Mouse (Mus musculus) ES-E14 (cell line): ENCODE measurements at regions not wholly inside any gene's neighbourhood (a gene's known extent, or its start where the extent isn't known, plus 50 kb on each side); places are given as distances from the start of the nearest gene placed in this dataset.

Experiments used
- DNase-seq: peaks from one replicate; pipeline ENCODE4 v3.0.0-alpha.2; 2013; ENCODE audit warnings: low read depth, low spot score
- H3K27ac ChIP-seq: 2 replicates; pipeline ENCODE4 v1.5.1; 2012; ENCODE audit warnings: low read depth, mild to moderate bottlenecking, low read length, moderate library complexity, mixed read lengths; ENCODE audit not compliant: poor library complexity, insufficient read depth, severe bottlenecking
- H3K36me3 ChIP-seq: 2 replicates; pipeline ENCODE4 v1.6.1; 2012; ENCODE audit warnings: mild to moderate bottlenecking, low read length, moderate library complexity, mixed read lengths; ENCODE audit not compliant: control insufficient read depth, poor library complexity, insufficient read depth, severe bottlenecking
- H3K4me1 ChIP-seq, 2 experiments: fragments of 150-350 bp in 1 of 2; sonication (generic) in 1 of 2; 2 replicates each; pipeline ENCODE4 v1.6.1; 2012; ENCODE audit warnings: low read length in 2 of 2, mild to moderate bottlenecking in 1 of 2, mixed read lengths in 1 of 2; ENCODE audit not compliant: control insufficient read depth in 2 of 2, insufficient read depth in 2 of 2, poor library complexity in 1 of 2
- H3K4me3 ChIP-seq, 2 experiments: fragments of 150-350 bp in 1 of 2; sonication (generic) in 1 of 2; 2 replicates each; pipeline ENCODE4 v1.5.1; 2012; ENCODE audit warnings: low read length in 2 of 2, low read depth in 1 of 2, mild to moderate bottlenecking in 1 of 2, mixed read lengths in 1 of 2; ENCODE audit not compliant: insufficient read depth in 1 of 2, poor library complexity in 1 of 2, severe bottlenecking in 1 of 2
- H3K9ac ChIP-seq: 2 replicates; pipeline ENCODE4 v1.6.1; 2012; ENCODE audit warnings: low read depth, mild to moderate bottlenecking, low read length, mixed read lengths; ENCODE audit not compliant: poor library complexity, insufficient read depth, severe bottlenecking
- H3K9me3 ChIP-seq: fragments of 150-350 bp; sonication (generic); 2 replicates; pipeline ENCODE4 v1.6.1; 2012; ENCODE audit warnings: low read depth, mild to moderate bottlenecking, low read length; ENCODE audit not compliant: control insufficient read depth, insufficient read depth
- CHD2 ChIP-seq: IDR thresholded peaks from 2 replicates; pipeline ENCODE4 v1.6.1; 2014; ENCODE audit warnings: mild to moderate bottlenecking, low read depth, low read length, inconsistent platforms
- HCFC1 ChIP-seq: IDR thresholded peaks from 2 replicates; pipeline ENCODE4 v1.6.1; 2012; ENCODE audit warnings: low read length, inconsistent platforms, borderline replicate concordance; ENCODE audit not compliant: insufficient read depth
- MAFK ChIP-seq: IDR thresholded peaks from 2 replicates; pipeline ENCODE4 v1.6.1; 2014; ENCODE audit warnings: mild to moderate bottlenecking, low read depth, low read length, inconsistent platforms; ENCODE audit not compliant: insufficient read depth
- ZC3H11A ChIP-seq: IDR thresholded peaks from 2 replicates; pipeline ENCODE4 v1.6.1; 2012; ENCODE audit warnings: low read depth, mild to moderate bottlenecking, inconsistent platforms, low read length, borderline replicate concordance
- ZNF384 ChIP-seq: IDR thresholded peaks from 2 replicates; pipeline ENCODE4 v1.6.1; 2012; ENCODE audit warnings: low read depth, low read length, inconsistent platforms
- in situ Hi-C, 2 experiments: fragments of 600-800 bp; cut with MboI; formaldehyde crosslinking; loops; one replicate each; pipeline ENCODE4 v1.15.1; 2025; ENCODE audit warnings: low sequenced_read_pairs in 2 of 2, inconsistent platforms in 1 of 2; ENCODE audit not compliant: unreplicated experiment in 2 of 2

DNA sequence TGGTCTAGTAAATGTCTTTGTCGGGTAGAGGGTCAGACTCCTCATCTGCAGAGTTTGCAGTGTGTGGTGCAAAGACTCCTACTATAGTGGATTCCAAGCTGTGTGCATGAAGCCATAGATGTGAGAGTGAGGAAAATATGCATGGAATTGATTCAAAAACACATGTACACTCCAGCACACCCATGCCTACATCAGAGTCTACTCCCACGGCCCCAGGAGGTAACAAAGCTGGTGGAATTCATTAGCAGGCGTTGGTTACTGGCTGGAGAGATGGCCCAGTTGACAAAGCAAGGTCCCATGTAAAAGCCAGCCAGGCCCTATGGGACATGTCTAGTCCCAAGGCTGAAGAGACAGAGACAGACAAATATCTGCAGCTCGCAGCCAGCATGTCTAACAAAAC, 132.6 kb upstream of the 1700016C15Rik start:
- in situ Hi-C loops = no loop called here
- TF ChIP-seq ZNF384 (no peak), MAFK (no peak), ZC3H11A (no peak), HCFC1 (no peak), CHD2 (no peak)

DNA sequence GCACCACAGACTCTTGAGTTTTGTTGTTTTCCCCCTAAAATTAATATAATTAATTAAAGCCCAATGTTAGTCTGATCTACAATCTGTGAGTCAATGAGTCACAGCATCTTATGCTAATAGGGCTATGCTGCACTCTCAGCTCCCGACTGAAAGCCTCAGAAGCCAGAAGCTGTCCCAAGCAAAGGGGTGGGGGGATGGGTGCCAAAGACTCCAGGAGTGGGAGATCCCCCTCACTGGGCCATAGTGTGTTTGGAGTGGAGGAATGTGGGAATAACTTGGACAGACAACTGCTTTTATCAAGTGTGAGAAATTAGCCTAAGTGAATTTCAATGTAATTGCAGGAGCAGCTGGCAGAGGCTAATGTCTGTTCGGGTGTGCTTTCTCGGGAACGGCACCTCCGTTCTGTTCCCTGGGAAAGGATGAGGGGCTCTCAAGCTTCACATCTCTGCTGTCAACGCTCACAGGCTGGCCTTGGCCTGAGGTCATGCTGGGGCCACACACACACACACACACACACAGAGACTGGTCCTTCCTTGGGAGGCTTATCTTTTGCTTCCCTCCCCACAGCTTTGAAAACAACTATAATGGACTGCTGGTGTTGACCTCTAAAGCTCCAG, 124.2 kb upstream of the 1700016C15Rik start:
- in situ Hi-C loops = no loop called here
- no peaks in the 10 kb centered on the region for H3K36me3 ChIP-seq
- DNase-seq = no peak
- H3K9ac ChIP-seq = no peak overlapping the region
- H3K9me3 ChIP-seq = no peaks in the 10 kb centered on the region
- no peak for TF ChIP-seq HCFC1
- no peak for TF ChIP-seq MAFK
- TF ChIP-seq CHD2 = no peak
- no peak for TF ChIP-seq ZNF384
- no peak for TF ChIP-seq ZC3H11A
- H3K4me3 ChIP-seq = no peak overlapping the region
- 0 out of 4 replicates have a peak, but pooled peaks cover 0 to 2% of the 10 kb centered on the region in 2 experiments for H3K4me1 ChIP-seq
- H3K27ac ChIP-seq = no peak overlapping the region

More for the DNA sequence above, 132.6 kb upstream of the 1700016C15Rik start:
- no peak for DNase-seq
- no peak overlapping the region for H3K4me3 ChIP-seq
- no peaks in the 10 kb centered on the region for H3K4me1 ChIP-seq
- no peak overlapping the region for H3K9ac ChIP-seq
- no peaks in the 10 kb centered on the region for H3K9me3 ChIP-seq
- no peak overlapping the region for H3K27ac ChIP-seq
- no peaks in the 10 kb centered on the region for H3K36me3 ChIP-seq

DNA sequence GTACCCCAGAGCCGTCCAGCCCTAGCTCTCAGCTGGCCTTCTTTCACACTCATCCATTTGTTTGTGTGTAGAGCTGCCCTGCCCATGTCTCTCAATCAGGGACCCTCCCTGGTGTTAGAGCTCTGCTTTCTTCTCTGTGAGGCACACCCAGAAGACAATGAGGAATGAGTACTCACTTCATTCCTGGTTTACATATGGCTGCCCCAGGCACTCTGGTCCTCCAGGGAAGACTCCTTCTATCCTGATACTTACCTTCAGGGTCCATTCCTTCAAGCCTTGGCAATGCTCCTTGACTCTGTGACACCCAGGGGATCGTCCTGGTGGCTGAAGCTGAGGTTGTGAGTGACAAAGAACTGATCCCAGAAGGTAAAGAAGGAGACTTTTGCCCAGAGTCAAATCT, 122.0 kb upstream of the 1700016C15Rik start:
- Histone ChIP-seq H3K9ac (no peak overlapping the region), H3K4me3 (no peak overlapping the region), H3K4me1 (0 out of 4 replicates have a peak, but pooled peaks cover 0 to 2% of the 10 kb centered on the region in 2 experiments), H3K27ac (no peak overlapping the region), H3K9me3 (no peaks in the 10 kb centered on the region), H3K36me3 (no peaks in the 10 kb centered on the region)
- in situ Hi-C loops = no loop called here
- no peak for DNase-seq
- TF ChIP-seq ZC3H11A (no peak), HCFC1 (no peak), CHD2 (no peak), MAFK (no peak), ZNF384 (no peak)

DNA sequence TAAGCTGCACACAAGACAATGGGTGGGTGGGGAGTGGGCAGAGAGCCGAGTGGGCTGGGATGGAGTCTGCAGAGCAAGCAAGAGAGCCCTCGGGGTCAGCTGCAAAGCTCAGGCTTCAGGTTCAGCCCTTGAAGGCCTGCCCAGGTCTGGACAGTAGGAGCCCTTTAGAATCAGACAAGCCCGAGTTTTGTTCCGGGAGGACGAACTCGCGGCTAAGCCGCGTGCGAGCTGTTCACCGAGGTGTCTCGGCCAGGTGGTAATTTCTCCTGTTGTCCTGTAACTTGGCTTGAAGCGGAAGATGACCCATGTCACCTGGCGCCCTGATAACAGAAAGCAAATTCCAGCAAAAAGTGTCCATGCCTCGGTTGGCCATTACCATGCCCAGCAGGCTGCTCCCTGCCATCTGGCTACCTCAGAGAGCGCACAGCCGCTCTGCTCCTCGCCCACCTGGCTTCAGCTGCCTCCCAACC, 121.0 kb upstream of the 1700016C15Rik start:
- TF ChIP-seq HCFC1 (no peak), ZC3H11A (no peak), ZNF384 (no peak), CHD2 (no peak), MAFK (no peak)
- Histone ChIP-seq H3K4me3 (no peak overlapping the region), H3K27ac (no peak overlapping the region), H3K4me1 (0 out of 4 replicates have a peak, but pooled peaks cover 0 to 2% of the 10 kb centered on the region in 2 experiments), H3K36me3 (no peaks in the 10 kb centered on the region), H3K9ac (no peak overlapping the region), H3K9me3 (no peaks in the 10 kb centered on the region)
- no peak for DNase-seq
- in situ Hi-C loops = no loop called here

DNA sequence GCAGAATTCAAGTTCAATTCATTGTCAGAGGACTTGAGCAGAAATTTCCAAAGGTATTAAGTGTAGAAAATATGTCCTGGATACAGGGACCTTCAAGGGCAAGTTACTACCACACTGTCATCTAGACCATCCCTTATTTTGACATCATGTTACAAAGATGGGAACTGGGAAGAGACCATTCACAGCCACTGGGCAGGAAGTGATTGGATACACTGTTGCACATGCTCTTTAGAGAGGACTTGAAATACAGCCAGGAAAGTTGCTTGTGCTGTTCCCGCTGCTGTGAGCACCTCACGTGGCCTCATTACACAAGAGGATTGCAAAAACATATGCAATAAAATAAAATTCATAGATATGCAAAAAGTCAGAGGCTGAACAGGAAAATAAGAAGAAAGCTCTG, 120.4 kb upstream of the 1700016C15Rik start:
- Histone ChIP-seq H3K4me3 (no peak overlapping the region), H3K9ac (no peak overlapping the region), H3K4me1 (0 out of 4 replicates have a peak, but pooled peaks cover 0 to 2% of the 10 kb centered on the region in 2 experiments), H3K27ac (no peak overlapping the region), H3K36me3 (no peaks in the 10 kb centered on the region), H3K9me3 (no peaks in the 10 kb centered on the region)
- DNase-seq = no peak
- in situ Hi-C loops = no loop called here
- TF ChIP-seq MAFK = no peak
- TF ChIP-seq ZC3H11A = no peak
- TF ChIP-seq HCFC1 = no peak
- TF ChIP-seq ZNF384 = no peak
- no peak for TF ChIP-seq CHD2
